Mouse (Mus musculus) forebrain, embryonic 12.5 days (tissue): ENCODE results near the gene Fam185a. TPM values are rescaled to one million over a fixed set of nuclear protein-coding genes. Genes with fewer than 3 reads are reported as not detected.

Source experiments
- ATAC-seq: fragments of 200-750 bp; cut with Nextera tagmentation; 2 replicates; pipeline ENCODE4 v1.8.0; 2017; ENCODE audit warnings: moderate TSS enrichment; ENCODE audit not compliant: low FRiP score
- H3K27ac ChIP-seq: fragments of 300-500 bp; sonication (generic); 2 replicates; pipeline ENCODE4 v1.5.1; 2016; ENCODE audit warnings: mild to moderate bottlenecking
- H3K27me3 ChIP-seq: fragments of 300-500 bp; sonication (generic); 2 replicates; pipeline ENCODE4 v1.6.1; 2016; ENCODE audit warnings: mild to moderate bottlenecking
- H3K36me3 ChIP-seq: fragments of 300-500 bp; sonication (generic); replicated peaks from 2 replicates; pipeline ENCODE4 v1.6.1; 2016; ENCODE audit warnings: mild to moderate bottlenecking
- H3K4me1 ChIP-seq: fragments of 300-500 bp; sonication (generic); 2 replicates; pipeline ENCODE4 v1.6.1; 2016
- H3K4me2 ChIP-seq: fragments of 300-500 bp; sonication (generic); 2 replicates; pipeline ENCODE4 v1.6.1; 2016; ENCODE audit warnings: mild to moderate bottlenecking, moderate library complexity
- H3K4me3 ChIP-seq: fragments of 300-500 bp; sonication (generic); replicated peaks from 2 replicates; pipeline ENCODE4 v1.5.1; 2016; ENCODE audit warnings: mild to moderate bottlenecking
- H3K9ac ChIP-seq: fragments of 300-500 bp; sonication (generic); 2 replicates; pipeline ENCODE4 v1.6.1; 2016; ENCODE audit warnings: mild to moderate bottlenecking
- H3K9me3 ChIP-seq: fragments of 300-500 bp; sonication (generic); 2 replicates; pipeline ENCODE4 v1.6.1; 2016
- WGBS: fragments of 180-500 bp; shearing (Covaris S2); methylation state at CpG from one replicate; pipeline ENCODE4 v1.1.7; 2016; 5-methylcytosine and 5-hydroxymethylcytosine counted together
- polyA plus RNA-seq: library from polyadenylated mRNA; unstranded; fragments of >200 nt; fragmentation: Nextera tagmentation; extraction: Ambion mirVana; gene quantifications from 2 replicates; pipeline ENCODE4 v1.2.1, GENCODE M21; 2016

Fam185a gene
- polyA plus RNA-seq, 1 experiment from 2014 or later = 5.4 TPM

GRCm38 (mm10) chr5:21391616-21392384 is 33.0 kb upstream of the Fam185a start:
- H3K4me1 ChIP-seq = peaks cover 9% of the 10 kb centered on the region
- H3K9me3 ChIP-seq = no peaks in the 10 kb centered on the region
- WGBS = 61% methylated on average over 13 of the region's 13 CpGs
- no peak overlapping the region for H3K27ac ChIP-seq
- H3K27me3 ChIP-seq = no peaks in the 10 kb centered on the region
- H3K4me3 ChIP-seq = no peak overlapping the region
- no peak overlapping the region for H3K4me2 ChIP-seq
- no peak overlapping the region for H3K9ac ChIP-seq
- ATAC-seq = no peak
- no peaks in the 10 kb centered on the region for H3K36me3 ChIP-seq

GRCm38 (mm10) chr5:21394562-21394961 is 30.2 kb upstream of the Fam185a start:
- Histone ChIP-seq H3K27me3 (no peaks in the 10 kb centered on the region), H3K27ac (no peak overlapping the region), H3K9me3 (no peaks in the 10 kb centered on the region), H3K4me2 (no peak overlapping the region), H3K9ac (no peak overlapping the region), H3K4me3 (no peak overlapping the region), H3K36me3 (no peaks in the 10 kb centered on the region), H3K4me1 (peaks cover 9% of the 10 kb centered on the region)
- ATAC-seq = no peak
- WGBS = 78% methylated on average over 2 of the region's 2 CpGs

GRCm38 (mm10) chr5:21395205-21395840 is 29.4 kb upstream of the Fam185a start:
- no peaks in the 10 kb centered on the region for H3K36me3 ChIP-seq
- 50% methylated on average over 7 of the region's 7 CpGs for WGBS
- ATAC-seq = no peak
- H3K27ac ChIP-seq = no peak overlapping the region
- H3K4me3 ChIP-seq = no peak overlapping the region
- H3K27me3 ChIP-seq = no peaks in the 10 kb centered on the region
- H3K4me1 ChIP-seq = peaks cover 9% of the 10 kb centered on the region
- H3K4me2 ChIP-seq = no peak overlapping the region
- H3K9ac ChIP-seq = no peak overlapping the region
- no peaks in the 10 kb centered on the region for H3K9me3 ChIP-seq

- no peak overlapping the region for H3K4me2 ChIP-seq
- H3K27ac ChIP-seq = no peak overlapping the region
- H3K9me3 ChIP-seq = no peaks in the 10 kb centered on the region
- no peak overlapping the region for H3K9ac ChIP-seq
- ATAC-seq = no peak
- no peaks in the 10 kb centered on the region for H3K4me1 ChIP-seq
- H3K36me3 ChIP-seq = no peaks in the 10 kb centered on the region
- H3K4me3 ChIP-seq = no peak overlapping the region
- WGBS = 89% methylated on average over 5 of the region's 5 CpGs
- H3K27me3 ChIP-seq = no peaks in the 10 kb centered on the region
These were observed 13.5 kb upstream of the Fam185a start for GRCm38 (mm10) chr5:21411261-21411666.

DNA sequence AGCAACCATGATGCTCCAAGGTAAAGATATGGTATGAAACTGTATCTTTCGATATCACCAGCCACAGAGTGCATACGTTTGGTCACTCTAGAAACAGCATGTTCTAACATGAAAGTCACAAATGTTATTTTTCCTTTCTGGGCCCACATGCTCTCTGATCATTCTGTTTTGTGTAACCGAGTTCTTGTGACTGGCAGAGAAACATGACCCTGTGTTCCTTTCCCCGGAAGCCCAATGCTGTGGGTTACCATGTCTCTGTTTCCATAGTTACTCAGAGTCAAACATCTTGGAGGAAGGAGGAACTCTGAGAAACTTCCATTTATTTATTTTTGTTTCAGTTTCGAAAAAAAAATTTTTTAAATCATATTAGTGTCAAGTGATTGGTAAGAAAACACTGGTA is 12.7 kb upstream of the Fam185a start:
- WGBS = 84% methylated on average over 5 of the region's 5 CpGs
- H3K4me2 ChIP-seq = no peak overlapping the region
- no peak overlapping the region for H3K4me3 ChIP-seq
- no peaks in the 10 kb centered on the region for H3K27me3 ChIP-seq
- no peak overlapping the region for H3K9ac ChIP-seq
- no peak for ATAC-seq
- no peaks in the 10 kb centered on the region for H3K4me1 ChIP-seq
- H3K27ac ChIP-seq = no peak overlapping the region
- H3K9me3 ChIP-seq = no peaks in the 10 kb centered on the region
- no peaks in the 10 kb centered on the region for H3K36me3 ChIP-seq

DNA sequence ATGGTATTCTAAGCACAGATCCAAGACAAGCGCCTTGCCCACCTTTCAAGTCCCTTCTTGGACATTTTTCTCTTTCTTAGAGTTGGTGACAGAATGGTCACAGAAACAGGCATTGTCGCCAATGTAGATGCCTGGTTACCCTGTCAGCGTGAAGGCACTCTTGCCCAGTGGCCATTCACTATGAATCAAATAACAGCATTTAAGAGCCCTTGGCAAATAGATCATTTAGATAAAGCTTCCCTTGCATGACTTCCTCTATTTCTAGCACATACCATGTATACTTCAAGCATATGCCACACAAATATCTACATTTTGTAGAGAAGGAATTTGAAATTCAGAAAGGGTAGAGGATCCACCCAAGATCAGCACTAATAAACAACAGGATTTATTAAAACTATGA is 11.4 kb upstream of the Fam185a start:
- 91% methylated on average over 3 of the region's 3 CpGs for WGBS
- no peaks in the 10 kb centered on the region for H3K36me3 ChIP-seq
- no peak overlapping the region for H3K27ac ChIP-seq
- no peak for ATAC-seq
- no peaks in the 10 kb centered on the region for H3K4me1 ChIP-seq
- no peaks in the 10 kb centered on the region for H3K9me3 ChIP-seq
- H3K27me3 ChIP-seq = no peaks in the 10 kb centered on the region
- H3K9ac ChIP-seq = no peak overlapping the region
- no peak overlapping the region for H3K4me2 ChIP-seq
- H3K4me3 ChIP-seq = no peak overlapping the region

GRCm38 (mm10) chr5:21414116-21414820 is 10.5 kb upstream of the Fam185a start:
- H3K36me3 ChIP-seq = no peaks in the 10 kb centered on the region
- H3K27ac ChIP-seq = no peak overlapping the region
- no peaks in the 10 kb centered on the region for H3K27me3 ChIP-seq
- H3K4me1 ChIP-seq = no peaks in the 10 kb centered on the region
- no peak for ATAC-seq
- no peak overlapping the region for H3K9ac ChIP-seq
- 65% methylated on average over 1 of the region's 1 CpGs for WGBS
- H3K4me3 ChIP-seq = no peak overlapping the region
- H3K4me2 ChIP-seq = no peak overlapping the region
- no peaks in the 10 kb centered on the region for H3K9me3 ChIP-seq

DNA sequence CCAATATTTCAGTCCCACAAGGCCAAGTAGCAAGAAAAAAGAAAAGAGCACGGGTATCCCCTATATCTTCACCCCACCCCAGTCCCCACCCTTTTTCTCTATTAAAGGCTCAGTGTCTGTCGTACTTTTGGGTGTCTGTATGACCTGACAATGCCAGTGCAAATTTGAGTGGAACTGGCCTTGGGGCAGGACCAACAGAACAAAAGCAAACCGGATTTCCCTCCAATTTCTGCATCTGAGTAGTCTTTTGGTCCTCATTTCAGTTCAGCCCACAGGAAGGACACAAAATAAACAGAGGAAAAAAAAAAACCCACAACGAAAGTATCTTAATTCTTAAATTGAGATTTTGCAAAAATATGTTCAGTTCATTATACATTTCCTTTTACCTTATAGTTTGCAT is 6.1 kb upstream of the Fam185a start:
- no peak overlapping the region for H3K27ac ChIP-seq
- H3K36me3 ChIP-seq = no peaks in the 10 kb centered on the region
- H3K27me3 ChIP-seq = no peaks in the 10 kb centered on the region
- no peaks in the 10 kb centered on the region for H3K4me1 ChIP-seq
- H3K9me3 ChIP-seq = no peaks in the 10 kb centered on the region
- 65% methylated on average over 4 of the region's 4 CpGs for WGBS
- ATAC-seq = no peak
- no peak overlapping the region for H3K4me3 ChIP-seq
- H3K9ac ChIP-seq = no peak overlapping the region
- H3K4me2 ChIP-seq = no peak overlapping the region

GRCm38 (mm10) chr5:21420609-21421008 is 4.1 kb upstream of the Fam185a start:
- H3K9me3 ChIP-seq = no peaks in the 10 kb centered on the region
- no peaks in the 10 kb centered on the region for H3K36me3 ChIP-seq
- no peak overlapping the region for H3K4me3 ChIP-seq
- H3K27me3 ChIP-seq = no peaks in the 10 kb centered on the region
- H3K9ac ChIP-seq = no peak overlapping the region
- ATAC-seq = no peak
- WGBS = 38% methylated on average over 1 of the region's 1 CpGs
- peaks cover 7% of the 10 kb centered on the region for H3K4me1 ChIP-seq
- no peak overlapping the region for H3K27ac ChIP-seq
- H3K4me2 ChIP-seq = no peak overlapping the region

GRCm38 (mm10) chr5:21426666-21427065 is 1.9 kb downstream of the Fam185a start:
- 93% methylated on average over 6 of the region's 6 CpGs for WGBS
- no peak for ATAC-seq
- H3K27ac ChIP-seq = no peak overlapping the region
- no peak overlapping the region for H3K4me3 ChIP-seq
- H3K9me3 ChIP-seq = no peaks in the 10 kb centered on the region
- no peaks in the 10 kb centered on the region for H3K27me3 ChIP-seq
- peaks cover 14% of the 10 kb centered on the region for H3K4me1 ChIP-seq
- H3K9ac ChIP-seq = no peak overlapping the region
- H3K4me2 ChIP-seq = no peak overlapping the region
- H3K36me3 ChIP-seq = no peaks in the 10 kb centered on the region

DNA sequence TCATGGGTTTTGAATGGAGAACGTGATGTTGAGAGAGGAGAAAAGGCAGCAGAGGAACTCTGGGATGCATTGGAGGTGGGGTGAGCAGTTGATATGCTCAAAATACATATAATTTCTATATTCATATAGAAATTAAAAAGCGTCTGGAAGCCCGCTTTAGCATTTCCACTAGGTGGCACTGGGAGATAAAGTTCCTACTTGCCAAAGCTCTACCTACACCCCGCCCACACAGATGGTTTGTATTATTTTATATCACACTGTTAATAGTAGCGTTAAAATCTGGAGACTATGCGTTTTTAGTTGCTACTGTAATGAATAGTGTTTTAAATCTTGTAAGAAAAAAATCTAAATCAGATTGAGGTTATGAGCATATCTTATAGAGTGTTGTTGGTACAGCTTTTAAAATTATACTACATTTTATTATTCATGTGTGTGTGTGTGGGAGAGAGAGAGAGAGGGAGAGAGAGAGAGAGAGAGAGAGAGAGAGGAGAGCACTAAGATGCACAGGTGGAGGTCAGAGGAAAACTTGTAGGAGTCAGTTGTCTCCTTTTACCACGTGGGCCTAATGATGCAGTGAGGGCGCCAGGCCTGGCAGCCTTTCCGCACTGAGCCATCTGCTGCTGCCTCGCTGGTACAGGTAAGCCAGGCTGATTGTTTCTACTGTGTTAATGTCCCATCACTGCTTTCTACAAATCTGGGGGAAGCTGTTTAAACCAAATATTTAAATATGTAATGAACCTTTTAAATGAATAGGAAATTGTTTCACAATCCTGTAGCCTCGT is 9.6 kb downstream of the Fam185a start:
- H3K27me3 ChIP-seq = no peaks in the 10 kb centered on the region
- H3K27ac ChIP-seq = no peak overlapping the region
- 0 out of 2 replicates have a peak, but pooled peaks have one; percentile 6 for ATAC-seq
- H3K4me3 ChIP-seq = no peak overlapping the region
- no peaks in the 10 kb centered on the region for H3K9me3 ChIP-seq
- WGBS = 82% methylated on average over 11 of the region's 11 CpGs
- no peaks in the 10 kb centered on the region for H3K36me3 ChIP-seq
- H3K4me1 ChIP-seq = peaks cover 5% of the 10 kb centered on the region
- no peak overlapping the region for H3K9ac ChIP-seq
- no peak overlapping the region for H3K4me2 ChIP-seq

DNA sequence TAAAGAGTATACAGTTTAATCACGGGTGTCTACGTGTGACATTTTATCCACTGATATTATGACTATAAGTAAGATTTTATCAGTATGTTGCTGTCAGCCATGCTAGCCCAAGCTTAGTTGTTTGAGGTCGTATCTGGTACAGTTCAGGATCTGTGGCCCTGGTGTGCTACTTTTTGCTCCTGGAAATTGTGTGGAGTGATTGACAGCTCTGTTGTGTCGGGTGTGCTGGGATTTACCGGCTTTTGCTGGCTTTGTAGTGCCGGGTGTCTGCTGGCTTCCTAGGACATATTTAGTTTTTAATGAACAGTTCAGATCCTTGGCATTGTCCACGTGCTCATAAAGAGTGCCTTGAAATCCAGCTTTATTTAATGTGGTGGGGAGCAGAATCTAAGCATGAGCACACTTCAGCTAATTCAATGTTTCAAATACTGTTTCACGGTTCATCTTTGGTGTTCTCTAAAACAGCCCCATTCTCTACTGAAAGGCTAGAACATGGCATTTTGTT is 11.8 kb downstream of the Fam185a start:
- no peak for ATAC-seq

More for the DNA sequence above, 11.8 kb downstream of the Fam185a start:
- Histone ChIP-seq H3K27ac (no peak overlapping the region), H3K4me2 (no peak overlapping the region), H3K36me3 (no peaks in the 10 kb centered on the region), H3K9me3 (no peaks in the 10 kb centered on the region), H3K4me3 (no peak overlapping the region), H3K9ac (no peak overlapping the region), H3K4me1 (peaks cover 5% of the 10 kb centered on the region), H3K27me3 (no peaks in the 10 kb centered on the region)
- 31% methylated on average over 8 of the region's 8 CpGs for WGBS
